22 mouse cellular contexts compared by ENCODE assay signal in genomic region chr12:12986612-12987206, GRCm38 (mm10). TPM values are rescaled to one million over a fixed set of nuclear protein-coding genes. Genes with fewer than 3 reads are reported as not detected.
DNase-seq lines count a peak whose midpoint lies in the region; ATAC-seq and TF ChIP-seq lines count a peak whose summit lies in the region.
"Had no signal": no experiment of that assay in that cellular context is flagged by ENCODE, and none has a peak within 500 bp of the region (broad histone marks: within the 10 kb centered on the region; RNA-seq: fewer than 3 reads in every experiment).

No protein-coding gene starts in this region.

- H3K36me3 ChIP-seq in heart, adult 2 months (ENCODE audit: control insufficient read depth, insufficient read depth, low read length): no peaks in the 10 kb centered on the region
- H3K36me3 ChIP-seq in heart, embryonic 14.5 days (ENCODE audit: control insufficient read depth, insufficient read depth, low read length): no peaks in the 10 kb centered on the region
- no peaks in the 10 kb centered on the region for H3K36me3 ChIP-seq in E14TG2a.4 (ENCODE audit: insufficient read depth, low read length)
- no peaks in the 10 kb centered on the region for H3K36me3 ChIP-seq in limb, embryonic 10.5 days
- H3K36me3 ChIP-seq: liver, embryonic 12.5 days had no signal

- no peaks in the 10 kb centered on the region for H3K9me3 ChIP-seq in heart, embryonic 14.5 days (ENCODE audit: control insufficient read depth, low read length)
- no peaks in the 10 kb centered on the region for H3K9me3 ChIP-seq in E14TG2a.4 (ENCODE audit: low read length)
- H3K9me3 ChIP-seq in limb, embryonic 10.5 days (replicated peaks): no peaks in the 10 kb centered on the region
- H3K9me3 ChIP-seq: forebrain, embryonic 13.5 days; liver, embryonic 12.5 days had no signal

- H3K4me3 ChIP-seq in heart, adult 2 months: no peak overlapping the region
- H3K4me3 ChIP-seq in heart, embryonic 14.5 days (ENCODE audit: control insufficient read depth in 1 of 2, insufficient read depth in 1 of 2, low read depth in 1 of 2, low read length in 2 of 2): no peak overlapping the region
- H3K4me3 ChIP-seq in E14TG2a.4 (replicated peaks; ENCODE audit: low read length): peak overlapping the region; percentile 35
- H3K4me3 ChIP-seq in limb, embryonic 10.5 days: no peak overlapping the region
- H3K4me3 ChIP-seq: forebrain, embryonic 13.5 days; liver, embryonic 12.5 days had no signal

- peak overlapping the region; percentile 34 for H3K4me2 ChIP-seq in heart, embryonic 14.5 days (ENCODE audit: low read length)
- H3K4me2 ChIP-seq: forebrain, embryonic 13.5 days; liver, embryonic 12.5 days had no signal

- WGBS in heart, adult 2 months: 46% methylated on average over 20 of the region's 20 CpGs
- 19% methylated on average over 20 of the region's 20 CpGs for WGBS in heart, embryonic 14.5 days
- 84% methylated on average over 20 of the region's 20 CpGs for whole genome bisulfite sequencing in limb, embryonic 10.5 days

- no peak overlapping the region for H3K27ac ChIP-seq in heart, adult 2 months
- no peak overlapping the region for H3K27ac ChIP-seq in heart, embryonic 14.5 days (replicated peaks in 1 of 2; ENCODE audit: control insufficient read depth in 1 of 2, insufficient read depth in 1 of 2, low read depth in 2 of 2, low read length in 2 of 2)
- H3K27ac ChIP-seq in limb, embryonic 10.5 days: peak overlapping the region; percentile 56; the same call in 1 of the 2 replicates
- H3K27ac ChIP-seq: forebrain, embryonic 13.5 days; liver, embryonic 12.5 days; macrophage had no signal

- TF ChIP-seq EP300 in heart, adult 2 months (IDR thresholded peaks at IDR 0.05; ENCODE audit: insufficient read depth, low read depth, low read length): no peak

- ATAC-seq in heart, embryonic 14.5 days (ENCODE audit: insufficient number of reproducible peaks, insufficient read depth, low FRiP score, low read depth): no peak
- ATAC-seq: forebrain, embryonic 13.5 days; hindbrain, embryonic 16.5 days; liver, embryonic 12.5 days; liver, postnatal 0 days; lung, postnatal 0 days had no signal

- intact Hi-C loops in heart, adult 2 months (cut with DNase I): no loop called here

- no peak overlapping the region for H3K9ac ChIP-seq in heart, adult 2 months (ENCODE audit: low read depth, low read length)
- no peak overlapping the region for H3K9ac ChIP-seq in heart, embryonic 14.5 days (ENCODE audit: low read length)
- H3K9ac ChIP-seq: forebrain, embryonic 13.5 days; liver, embryonic 12.5 days; liver, postnatal 0 days had no signal

- TF ChIP-seq CTCF in heart, adult 2 months (IDR thresholded peaks at IDR 0.05): no peak
- TF ChIP-seq CTCF in E14TG2a.4 (conservative IDR thresholded peaks at IDR 0.05; ENCODE audit: low read length): no peak

- no peaks in the 10 kb centered on the region for H3K79me2 ChIP-seq in heart, adult 2 months (replicated peaks; ENCODE audit: control insufficient read depth, insufficient read depth, low read length)

- TF ChIP-seq POLR2A in heart, adult 2 months (IDR thresholded peaks at IDR 0.05; ENCODE audit: insufficient read depth, low read depth, low read length): no peak

- DNase-seq in heart, adult 11 months: peak; percentile 68
- DNase-seq in heart, adult 2 months: no peak
- DNase-seq in heart, adult 8-10 months (ENCODE audit: low spot score): no peak
- no peak for DNase-seq in limb, embryonic 10.5 days (ENCODE audit: low spot score)
- DNase-seq in cerebellum, adult 11 months: no peak
- DNase-seq: adrenal gland, postnatal 10 days; cerebellum, adult 9-10 months; cerebellum, postnatal 36 days; gastrocnemius, postnatal 10 days; kidney, adult 2 months; kidney, postnatal 36 days; liver, postnatal 0 days; midbrain, embryonic 14.5 days had no signal

- no peaks in the 10 kb centered on the region for H3K27me3 ChIP-seq in heart, adult 2 months (ENCODE audit: control insufficient read depth, insufficient read depth, low read length)
- H3K27me3 ChIP-seq in heart, embryonic 14.5 days (ENCODE audit: control insufficient read depth, insufficient read depth, low read length): no peaks in the 10 kb centered on the region
- H3K27me3 ChIP-seq in E14TG2a.4 (ENCODE audit: insufficient read depth, low read length): peaks cover 27% of the 10 kb centered on the region
- H3K27me3 ChIP-seq in limb, embryonic 10.5 days (ENCODE audit: low read depth, poor library complexity, severe bottlenecking): no peaks in the 10 kb centered on the region
- H3K27me3 ChIP-seq: CH12.LX; forebrain, embryonic 13.5 days had no signal

- no peaks in the 10 kb centered on the region for H3K4me1 ChIP-seq in heart, adult 2 months (ENCODE audit: control insufficient read depth, insufficient read depth, low read length)
- H3K4me1 ChIP-seq in heart, embryonic 14.5 days (ENCODE audit: control insufficient read depth in 2 of 2, insufficient read depth in 2 of 2, low read length in 2 of 2): peaks cover 6 to 7% of the 10 kb centered on the region in 2 experiments; a peak in 3 of 4 replicates
- H3K4me1 ChIP-seq in E14TG2a.4 (replicated peaks; ENCODE audit: low read depth, low read length): peaks cover 52% of the 10 kb centered on the region
- 0 out of 2 replicates have a peak, but pooled peaks cover 3% of the 10 kb centered on the region for H3K4me1 ChIP-seq in limb, embryonic 10.5 days
- H3K4me1 ChIP-seq: forebrain, embryonic 13.5 days; liver, embryonic 12.5 days had no signal

RNA-seq across cellular contexts. Expression of gene Mycn, which starts 45.0 kb away (rescaled TPM):
- 1 to 10 TPM; 1.8 to 1.9 TPM for total RNA-seq in heart, adult 2 months (2021)
- 3.1 and 4.7 TPM in 2 replicates for polyA plus RNA-seq in heart, adult 2 months (2012; rRNA removed)
- polyA plus RNA-seq in heart, embryonic 14.5 days (2014; fragmentation: Nextera tagmentation; extraction: Ambion mirVana): 36.1 and 38.2 TPM in 2 replicates
- 1 to 10 TPM; 1.5 to 5.8 (median 3.6) TPM for total RNA-seq in heart, adult 8-10 months (2022)
- 153 and 241 TPM in 2 replicates for polyA plus RNA-seq in limb, embryonic 10.5 days (2016; fragmentation: Nextera tagmentation; extraction: Ambion mirVana)
- total RNA-seq: CH12.LX; monocyte, adult 5-6 weeks had no signal
- polyA plus RNA-seq: macrophage had no signal
